Mouse (Mus musculus): ENCODE measurements around the gene Spin1.

The Spin1 gene

DNA sequence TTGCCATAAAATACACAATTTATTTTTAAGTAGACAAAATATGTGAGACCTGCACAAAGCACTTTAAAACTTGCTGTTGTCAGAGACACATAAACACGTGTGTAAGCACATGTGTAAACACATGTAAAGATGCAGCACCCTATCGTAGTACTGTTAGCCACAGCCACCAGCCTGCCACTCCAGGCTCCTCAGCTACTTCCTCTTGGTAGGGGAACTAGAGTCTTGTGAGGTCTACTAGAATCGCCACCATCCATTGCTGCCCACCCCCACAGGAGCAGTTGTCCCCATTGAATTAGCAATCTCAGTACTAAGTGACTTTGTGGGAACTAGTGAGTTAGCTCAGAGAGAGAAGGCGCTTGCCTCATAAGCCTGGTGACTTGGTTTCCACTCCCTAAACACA, 35.6 kb downstream of the Spin1 start:
- DNase-seq (ENCODE audit: low read depth, low spot score), result no peak

DNA sequence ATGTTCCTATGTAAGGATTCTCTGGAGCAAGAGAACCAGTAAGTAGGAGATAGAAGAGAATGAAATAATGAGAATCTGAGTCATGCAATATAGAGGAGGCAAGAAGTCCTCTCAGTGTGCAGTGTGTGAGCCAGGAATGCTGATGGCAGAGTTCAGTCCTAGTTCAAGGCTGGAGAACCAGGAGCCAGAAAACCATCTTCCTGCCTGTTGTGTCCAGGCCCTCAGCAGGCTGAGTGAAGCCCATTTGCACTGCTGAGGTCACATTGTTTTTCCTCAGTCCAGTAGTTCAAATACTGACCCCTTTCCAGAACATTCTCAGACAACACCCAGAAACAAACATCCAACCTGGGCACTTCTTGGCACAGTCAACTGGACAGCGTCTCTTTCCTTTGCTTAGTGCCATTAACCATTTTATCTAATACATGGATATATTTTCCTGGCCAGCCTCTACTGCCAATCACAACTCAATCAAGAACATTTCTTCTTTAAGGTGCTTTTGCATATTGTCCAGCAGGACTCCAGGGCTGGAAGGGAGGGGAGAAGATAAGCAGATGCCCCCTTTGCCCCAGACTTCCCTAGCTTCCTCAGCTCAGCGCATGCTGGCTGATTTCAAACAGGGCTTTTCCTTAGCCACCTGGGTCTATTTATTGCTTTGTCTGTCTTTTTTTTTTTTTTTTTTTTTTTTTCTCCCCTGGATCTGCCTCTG, 36.5 kb downstream of the Spin1 start:
- peak; percentile 12 for DNase-seq (ENCODE audit: low read depth, low spot score)

DNA sequence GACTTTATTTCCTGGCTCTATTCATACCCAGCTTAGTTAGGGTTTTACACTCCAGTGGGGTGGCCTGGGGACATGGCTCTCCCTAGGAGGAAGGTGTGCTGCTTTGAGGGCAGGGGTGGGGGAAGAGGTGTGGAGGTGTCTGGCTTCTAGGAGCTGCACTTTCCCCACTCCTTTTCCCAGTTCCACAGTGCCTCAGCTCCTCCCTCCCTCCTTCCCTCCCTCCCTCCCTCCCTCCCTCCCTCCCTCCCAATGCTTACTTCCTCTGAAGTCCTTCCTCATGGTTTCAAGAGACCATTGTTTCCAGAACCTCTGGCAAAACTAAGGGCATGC, 37.0 kb downstream of the Spin1 start:
- DNase-seq (ENCODE audit: low read depth, low spot score), result no peak

DNA sequence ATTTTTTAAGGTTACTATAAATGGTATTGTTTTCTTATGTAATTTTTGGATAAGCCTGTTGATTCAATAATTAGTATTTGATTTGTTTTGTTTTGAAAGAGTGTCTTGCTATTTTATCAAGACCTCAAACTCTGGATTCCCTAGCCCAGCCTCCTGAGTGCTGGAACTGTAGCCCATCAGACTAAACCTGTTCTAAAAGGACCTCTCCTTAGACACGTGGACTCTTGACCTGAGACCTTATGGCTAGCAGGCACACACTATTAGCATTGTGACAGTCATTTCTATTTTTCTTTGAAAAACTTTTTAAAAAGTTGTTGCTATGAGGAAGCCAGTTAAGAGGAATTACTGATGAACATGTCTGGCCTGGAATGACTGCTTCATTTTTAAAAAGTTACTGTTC, 46.4 kb downstream of the Spin1 start:
- DNase-seq (ENCODE audit: low read depth, low spot score), result no peak

DNA sequence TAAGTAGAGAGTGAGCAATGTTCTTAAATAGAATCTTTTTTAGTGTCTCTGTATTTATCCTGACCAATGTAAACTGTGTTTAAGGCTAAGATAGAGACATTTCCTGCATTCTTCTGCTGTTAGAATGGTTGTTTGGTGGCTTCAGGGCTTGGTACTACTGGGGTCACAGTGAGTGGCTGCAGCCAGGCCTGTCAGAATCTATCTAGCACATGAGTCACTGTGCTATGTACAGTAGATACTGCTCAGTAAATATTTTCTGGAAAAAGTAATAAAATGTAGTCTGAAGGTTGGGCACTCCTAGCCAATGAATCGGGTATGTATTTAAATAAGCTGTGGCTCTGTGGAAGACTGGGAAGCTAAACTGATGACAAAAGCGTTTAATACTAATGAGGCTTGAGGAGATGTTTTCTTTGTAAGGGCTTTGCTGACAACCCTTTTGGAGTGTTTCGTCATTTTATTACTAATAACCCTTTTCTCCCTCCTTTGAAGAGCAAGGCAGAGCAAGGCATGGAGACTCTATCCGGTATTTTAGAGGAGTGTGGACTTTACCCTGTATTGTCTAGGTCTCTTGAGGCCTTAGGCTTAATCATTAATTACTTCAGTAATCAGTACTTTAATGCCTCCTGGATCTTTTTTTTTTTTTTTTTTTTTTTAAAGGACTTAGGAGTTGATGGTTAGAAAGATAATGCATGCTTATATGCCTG, 52.4 kb downstream of the Spin1 start:
- no peak for DNase-seq (ENCODE audit: low read depth, low spot score)

DNA sequence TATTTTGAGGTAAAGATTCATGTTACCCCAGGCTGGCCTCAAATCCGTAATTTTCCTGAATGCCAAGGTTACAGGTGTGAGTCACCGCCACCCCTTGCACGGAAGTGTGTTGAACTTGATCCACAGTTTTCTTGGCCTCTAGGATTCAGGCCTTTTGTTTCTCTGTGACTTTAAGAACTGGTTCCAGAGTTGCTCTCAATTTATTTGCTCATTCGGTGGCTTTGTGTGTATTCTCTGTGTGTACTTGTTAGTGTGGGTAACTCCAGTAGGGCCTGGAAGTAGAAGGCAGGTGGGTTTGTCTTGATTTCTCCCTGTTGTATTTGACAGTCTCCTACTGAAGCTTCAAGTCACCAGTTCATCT, 53.0 kb downstream of the Spin1 start:
- DNase-seq (ENCODE audit: low read depth, low spot score), result no peak

DNA sequence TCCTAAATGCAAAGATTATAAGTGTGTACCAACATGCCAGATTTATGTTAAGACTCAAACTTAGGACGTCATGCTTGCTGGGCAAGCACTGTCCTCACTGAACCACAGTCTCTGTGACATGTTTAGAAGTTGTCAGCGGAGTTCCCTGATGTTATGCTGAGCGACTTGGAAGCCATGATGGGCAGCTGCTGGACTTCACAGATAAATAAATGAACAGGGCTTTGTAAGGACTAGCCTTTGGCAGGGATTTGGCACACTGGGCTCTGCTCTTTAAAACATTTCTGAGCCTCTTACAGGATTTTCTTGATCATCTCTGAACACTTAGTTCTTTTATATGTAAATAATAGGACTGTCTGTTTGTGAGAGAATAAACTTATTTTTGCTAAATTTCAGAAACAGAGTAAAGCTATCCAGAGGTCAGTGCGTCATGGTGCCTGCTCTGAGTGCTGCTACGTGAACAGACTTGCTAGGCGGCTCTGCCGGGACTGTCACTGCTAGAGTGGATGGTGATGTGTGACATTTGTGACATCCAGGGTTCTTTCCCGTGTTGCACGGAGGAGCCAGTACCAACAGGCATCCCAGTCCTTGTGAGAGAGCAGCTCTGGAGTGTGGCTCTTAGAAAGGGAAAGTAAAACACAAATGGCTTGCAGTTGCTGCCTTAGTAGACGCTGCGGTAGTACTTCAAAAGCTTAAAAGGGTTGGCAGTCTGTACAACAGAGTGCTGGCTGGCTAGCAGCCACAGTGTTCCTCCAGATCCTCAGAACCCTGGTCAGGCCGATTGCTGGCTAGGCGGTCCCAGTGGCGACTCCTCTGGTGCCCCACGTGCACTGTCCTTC, 54.7 kb downstream of the Spin1 start:
- DNase-seq (ENCODE audit: low read depth, low spot score), result no peak

DNA sequence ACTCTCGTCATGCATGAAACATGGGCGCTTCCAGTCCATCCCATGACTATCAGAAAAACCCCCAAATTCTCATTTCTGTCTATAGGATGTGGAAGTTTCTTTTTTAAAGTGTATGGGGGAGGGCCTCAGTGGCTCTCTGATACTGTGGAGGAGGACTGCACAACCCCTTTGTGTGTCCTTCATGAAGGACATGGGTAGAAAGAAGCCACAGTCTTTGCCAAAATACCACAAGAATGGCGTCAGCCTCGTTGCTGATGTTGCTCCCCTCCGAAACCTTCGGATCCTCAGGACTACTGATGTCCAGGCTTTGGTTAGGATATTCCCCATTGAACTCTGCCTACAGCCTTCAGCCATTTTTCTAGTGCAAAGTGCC, 55.3 kb downstream of the Spin1 start:
- no peak for DNase-seq (ENCODE audit: low read depth, low spot score)

DNA sequence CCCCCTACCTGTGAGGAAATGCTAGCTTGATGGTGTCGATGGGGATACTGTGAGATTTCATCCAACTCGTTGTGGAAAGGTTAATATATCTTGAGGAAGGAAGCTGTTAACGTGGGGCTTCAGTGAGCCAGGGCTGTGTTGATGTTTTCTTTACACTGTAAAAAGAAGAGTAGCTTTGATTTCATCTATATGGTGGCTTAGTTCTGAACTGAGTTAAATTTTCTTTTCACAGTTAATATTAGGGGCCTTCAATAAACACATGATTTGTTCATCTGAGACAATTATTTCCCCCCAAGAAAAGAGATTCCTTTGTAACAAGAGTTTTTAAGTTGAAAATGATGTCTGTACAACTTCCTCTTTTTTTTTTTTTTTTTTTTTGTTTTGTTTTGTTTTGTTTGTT, 56.6 kb downstream of the Spin1 start:
- DNase-seq (ENCODE audit: low read depth, low spot score), result no peak

DNA sequence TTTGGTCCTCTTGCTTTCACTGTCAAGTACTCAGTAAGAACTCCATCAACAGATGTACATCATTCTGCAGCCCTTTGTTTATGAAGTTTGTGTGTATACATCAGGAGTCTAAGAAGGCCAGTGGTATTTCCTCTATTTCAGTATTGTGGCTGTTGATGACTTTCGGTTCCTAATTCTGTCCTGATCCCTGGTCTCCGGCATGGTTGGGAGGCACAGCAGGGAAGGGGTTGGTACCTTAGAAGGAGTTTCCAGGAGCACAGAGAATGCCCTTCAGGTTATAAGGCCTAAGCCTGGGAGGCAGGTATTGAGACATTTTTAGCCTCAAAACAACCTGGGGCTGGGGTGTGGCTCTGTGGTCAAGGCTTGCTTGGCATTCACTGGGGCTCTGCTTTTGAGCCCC, 61.0 kb downstream of the Spin1 start:
- no peak for DNase-seq (ENCODE audit: low read depth, low spot score)

DNA sequence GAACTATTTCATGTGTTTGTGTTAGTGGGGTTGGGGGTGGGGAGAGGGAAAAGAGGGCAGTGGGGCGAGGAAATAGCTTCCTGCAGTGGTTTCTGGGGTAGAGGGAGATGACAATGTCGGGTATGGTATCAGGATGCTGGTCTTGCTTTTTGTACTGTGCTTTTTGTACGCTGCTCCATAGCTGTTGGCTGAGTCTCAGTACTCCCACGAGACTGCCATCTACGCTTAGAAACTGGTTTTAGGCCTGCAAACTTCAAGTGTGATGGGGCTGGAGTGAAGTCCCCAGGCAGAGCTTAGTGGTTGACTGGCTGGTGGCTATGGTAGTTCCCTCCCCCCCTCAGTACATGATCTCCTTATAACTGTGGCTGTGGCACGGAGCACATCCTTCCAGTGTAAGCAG, 61.6 kb downstream of the Spin1 start:
- no peak for DNase-seq (ENCODE audit: low read depth, low spot score)

DNA sequence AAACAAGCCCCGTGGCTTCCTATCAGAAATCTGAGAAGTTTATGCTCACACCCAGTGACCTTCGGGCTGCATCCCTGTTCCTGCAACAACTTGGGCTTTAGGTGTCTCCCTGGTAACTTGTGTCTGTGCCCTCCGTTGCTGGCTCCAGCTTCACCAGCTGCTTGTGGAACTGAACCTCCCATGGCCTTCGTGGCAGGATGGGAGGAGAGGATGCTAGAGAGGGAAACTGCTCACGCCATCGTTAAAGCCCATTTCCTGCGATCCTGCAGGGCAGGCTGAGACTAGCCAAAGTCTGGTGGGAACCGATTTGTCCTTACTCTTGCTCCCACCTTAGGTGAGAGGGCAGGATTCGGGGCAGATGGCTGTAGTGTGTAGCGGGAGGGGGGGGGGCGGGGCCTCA, 66.0 kb downstream of the Spin1 start:
- no peak for DNase-seq (ENCODE audit: low read depth, low spot score)

DNA sequence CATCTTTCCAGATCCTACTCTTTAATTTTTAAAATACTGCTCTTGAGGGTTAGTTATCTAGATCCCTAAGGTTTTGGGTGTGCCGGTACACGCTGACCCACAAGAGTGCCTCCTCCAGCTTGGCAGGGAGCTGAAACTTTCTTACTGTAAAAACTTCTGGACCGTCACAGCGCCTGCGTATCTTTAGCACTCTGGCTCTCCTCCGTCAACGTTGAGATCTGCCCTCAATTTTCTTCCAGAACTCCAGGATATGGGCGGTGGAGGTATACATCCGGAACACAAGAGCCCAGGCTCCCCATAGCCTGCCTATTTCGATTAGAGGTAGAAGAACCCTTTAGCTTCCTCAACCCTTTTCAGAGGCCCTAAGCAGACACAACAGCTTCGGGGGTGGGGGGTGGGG, 69.5 kb downstream of the Spin1 start:
- no peak for DNase-seq (ENCODE audit: low read depth, low spot score)

DNA sequence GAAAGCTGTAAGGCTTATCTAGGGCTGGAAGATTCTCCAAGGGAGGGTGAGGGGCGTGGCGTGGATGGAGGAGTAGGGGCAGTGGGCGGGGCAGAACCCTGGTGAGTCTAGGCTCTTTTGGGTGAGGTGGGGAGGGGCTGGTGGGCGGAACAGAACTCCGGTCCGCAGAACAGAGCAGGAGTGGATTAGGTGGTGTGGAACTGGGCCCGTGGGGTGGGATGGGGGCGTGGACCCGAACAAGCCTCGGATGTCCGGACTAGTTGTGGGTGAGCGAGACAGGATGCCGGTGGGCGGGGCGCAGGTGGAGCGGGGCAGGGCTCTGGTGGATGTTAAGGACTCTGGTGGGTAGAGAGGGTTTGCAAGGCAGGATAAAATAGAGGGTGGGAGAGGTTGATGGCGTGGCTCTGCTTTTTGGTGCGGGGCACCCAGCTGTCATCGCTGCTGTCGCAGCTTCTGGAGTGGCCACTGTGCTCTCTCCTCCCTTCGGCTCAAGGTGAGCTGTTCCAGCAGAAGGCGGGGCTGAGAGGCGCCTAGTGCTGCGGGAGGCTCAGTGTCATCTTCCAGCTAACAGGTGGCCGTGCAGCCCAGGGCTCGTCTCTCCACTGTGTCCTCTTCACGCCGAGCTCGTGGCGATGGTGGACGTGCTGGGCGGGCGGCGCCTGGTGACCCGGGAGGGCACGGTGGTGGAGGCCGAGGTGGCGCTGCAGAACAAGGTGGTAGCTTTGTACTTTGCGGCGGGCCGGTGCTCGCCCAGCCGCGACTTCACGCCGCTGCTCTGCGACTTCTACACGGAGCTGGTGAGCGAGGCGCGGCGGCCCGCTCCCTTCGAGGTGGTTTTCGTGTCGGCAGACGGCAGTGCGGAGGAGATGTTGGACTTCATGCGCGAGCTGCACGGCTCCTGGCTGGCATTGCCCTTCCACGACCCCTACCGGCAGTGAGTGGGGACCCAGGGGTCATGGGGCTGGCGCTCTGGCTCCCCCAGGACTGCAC, 70.3 kb downstream of the Spin1 start, which contains the start of gene Nxnl2:
TSS of gene Nxnl2 (plus strand) at position 332 of the 990 bp plus-strand sequence.
- DNase-seq (ENCODE audit: low read depth, low spot score), result no peak

DNA sequence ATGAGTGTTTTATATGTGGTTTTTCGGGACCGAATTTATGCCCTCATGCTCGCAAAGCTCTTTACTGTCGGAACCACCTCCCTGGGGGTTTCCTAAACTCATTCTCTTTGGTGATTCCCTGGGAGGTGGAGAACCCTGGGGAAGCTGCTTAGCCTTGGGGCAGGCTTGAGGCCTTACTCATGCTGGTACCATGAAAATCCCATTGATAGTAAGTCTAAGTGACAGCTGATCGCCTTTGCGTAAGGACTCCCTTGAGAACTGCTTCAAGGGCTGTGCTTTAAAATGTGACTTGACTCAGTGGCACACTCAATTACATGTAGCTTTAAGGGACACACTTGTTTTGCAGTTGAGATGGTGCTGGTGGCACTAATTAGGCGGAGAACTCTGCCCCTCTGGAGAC, 71.9 kb downstream of the Spin1 start:
- DNase-seq (ENCODE audit: low read depth, low spot score), result no peak

DNA sequence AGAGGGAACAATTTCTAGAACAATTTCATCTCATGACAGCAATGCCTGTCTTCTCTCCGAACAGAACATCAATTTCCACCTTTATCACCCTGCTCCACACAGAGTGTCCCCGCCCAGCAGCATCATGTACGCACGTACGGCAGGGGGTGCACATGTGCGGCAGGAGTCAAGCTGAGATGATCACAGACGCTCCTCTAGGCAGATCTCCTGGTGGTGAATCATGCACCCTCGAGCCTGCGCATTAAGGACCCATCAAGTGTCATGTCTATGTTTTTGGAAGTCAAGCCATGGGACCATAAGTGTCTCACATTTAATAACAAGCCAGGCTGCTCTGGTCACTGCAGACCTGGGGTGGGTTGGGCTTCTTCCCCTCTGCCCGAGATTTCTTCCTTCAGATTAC, 78.3 kb downstream of the Spin1 start:
- DNase-seq (ENCODE audit: low read depth, low spot score), result no peak

DNA sequence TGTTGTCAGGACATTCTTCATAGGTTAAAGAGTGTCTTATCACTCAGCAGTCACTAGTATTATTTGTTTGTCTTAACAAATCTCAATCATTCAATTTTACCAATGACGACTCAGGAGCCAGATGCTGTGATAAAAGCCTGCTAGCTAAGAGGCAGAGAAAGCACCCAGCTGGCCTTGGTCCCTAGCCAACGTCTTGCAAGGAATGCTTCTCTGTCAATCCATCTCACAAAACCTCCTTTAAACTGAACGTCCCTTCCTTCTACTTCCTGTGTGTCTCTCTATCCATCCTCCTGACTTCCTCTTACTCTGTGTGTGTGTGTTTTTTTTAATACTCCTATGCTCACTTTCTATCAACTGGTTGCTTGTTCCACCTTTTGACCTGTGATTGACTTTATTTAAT, 78.7 kb downstream of the Spin1 start:
- DNase-seq (ENCODE audit: low read depth, low spot score), result no peak

DNA sequence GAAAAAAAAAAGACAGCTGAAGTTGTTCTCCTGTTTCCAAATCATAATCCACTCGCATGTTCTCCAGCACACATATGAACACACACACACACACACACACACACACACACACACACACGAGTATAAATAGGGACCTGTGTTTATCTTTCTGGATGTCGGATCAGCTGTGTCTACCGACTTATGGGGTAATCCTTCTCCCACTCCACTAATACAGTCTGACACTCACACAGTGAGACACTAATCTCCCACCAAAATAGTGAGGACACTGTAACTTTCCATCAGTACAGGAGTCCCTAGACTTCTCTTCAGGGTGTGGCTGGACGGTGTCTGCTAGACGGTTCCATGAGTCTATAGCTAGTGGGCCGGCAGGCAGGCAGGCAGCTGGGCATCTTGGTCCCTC, 81.6 kb downstream of the Spin1 start:
- no peak for DNase-seq (ENCODE audit: low read depth, low spot score)

DNA sequence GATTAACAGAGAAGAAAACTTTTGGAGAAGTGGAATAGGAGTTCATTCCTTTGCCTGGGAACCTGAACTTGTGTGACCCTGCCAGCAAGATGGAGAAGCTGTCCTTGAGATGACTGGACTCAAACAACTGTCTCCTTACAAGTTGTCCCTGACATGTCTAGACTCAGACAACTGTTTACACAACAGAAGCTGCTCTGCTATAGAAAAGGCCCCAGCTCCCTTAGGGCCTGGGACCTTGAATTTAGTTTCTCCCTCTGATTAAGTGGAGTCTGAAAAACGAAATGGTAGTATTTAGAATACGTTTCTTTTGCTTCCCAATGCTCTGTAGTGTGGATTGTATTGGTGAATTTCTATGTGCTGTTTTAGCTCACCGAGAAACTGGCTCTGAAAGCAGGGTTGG, 84.2 kb downstream of the Spin1 start:
- DNase-seq (ENCODE audit: low read depth, low spot score), result no peak

DNA sequence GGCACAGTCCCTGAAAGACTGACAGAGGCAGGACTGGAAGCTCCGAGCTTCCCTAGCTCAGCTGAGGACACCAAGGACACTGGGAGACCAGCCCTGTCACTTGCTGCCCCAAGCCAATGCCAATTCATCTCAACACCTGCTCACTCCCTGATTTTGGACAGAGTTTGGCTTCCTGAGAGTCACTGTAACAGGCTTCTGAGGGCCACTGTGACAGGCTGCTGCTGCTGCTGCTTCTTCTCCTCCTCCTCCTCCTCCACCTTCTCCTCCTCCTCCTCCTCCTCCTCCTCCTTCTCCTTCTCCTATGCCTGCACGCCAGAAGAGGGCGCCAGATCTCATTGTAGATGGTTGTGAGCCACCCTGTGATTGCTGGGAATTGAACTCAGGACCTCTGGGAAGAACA, 89.7 kb downstream of the Spin1 start:
- no peak for DNase-seq (ENCODE audit: low read depth, low spot score)

DNA sequence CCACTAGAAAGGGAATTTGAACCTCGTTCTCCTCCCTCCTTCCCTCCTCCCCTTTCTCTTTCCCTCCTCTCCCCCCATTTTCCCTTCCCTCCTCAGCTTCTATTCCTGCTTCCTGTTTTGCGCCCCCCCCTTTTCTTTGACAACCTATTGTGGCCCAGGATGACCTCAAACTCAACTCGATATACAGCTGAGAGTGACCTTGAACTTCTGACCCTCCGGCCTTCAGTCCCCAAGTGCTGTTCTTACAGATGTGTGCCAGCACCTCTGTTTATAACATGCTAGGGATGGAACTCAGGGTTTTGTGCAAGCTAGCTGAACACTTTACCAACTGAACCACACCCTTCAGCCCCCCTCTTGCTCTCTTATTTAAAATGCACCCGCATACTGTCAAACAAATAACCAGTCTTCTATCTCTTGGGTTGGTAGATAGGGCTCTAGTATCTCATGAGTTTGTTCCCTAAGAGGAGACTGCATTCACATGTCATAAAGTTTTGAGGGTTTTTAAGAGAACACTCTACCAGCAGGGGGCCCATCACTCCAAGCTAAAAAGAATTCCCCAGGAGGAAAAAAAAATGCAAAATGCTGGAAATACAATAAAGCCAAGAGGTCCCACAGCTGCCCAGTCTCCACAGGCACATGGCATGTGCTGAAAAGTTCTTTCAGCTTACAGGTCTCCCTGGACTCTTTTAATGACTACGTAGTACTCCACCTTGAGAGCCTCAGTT, 90.9 kb downstream of the Spin1 start:
- peak; percentile 83 for DNase-seq (ENCODE audit: low read depth, low spot score)
